Mouse (Mus musculus): Measurements from ENCODE around the gene Chst8.

DNA sequence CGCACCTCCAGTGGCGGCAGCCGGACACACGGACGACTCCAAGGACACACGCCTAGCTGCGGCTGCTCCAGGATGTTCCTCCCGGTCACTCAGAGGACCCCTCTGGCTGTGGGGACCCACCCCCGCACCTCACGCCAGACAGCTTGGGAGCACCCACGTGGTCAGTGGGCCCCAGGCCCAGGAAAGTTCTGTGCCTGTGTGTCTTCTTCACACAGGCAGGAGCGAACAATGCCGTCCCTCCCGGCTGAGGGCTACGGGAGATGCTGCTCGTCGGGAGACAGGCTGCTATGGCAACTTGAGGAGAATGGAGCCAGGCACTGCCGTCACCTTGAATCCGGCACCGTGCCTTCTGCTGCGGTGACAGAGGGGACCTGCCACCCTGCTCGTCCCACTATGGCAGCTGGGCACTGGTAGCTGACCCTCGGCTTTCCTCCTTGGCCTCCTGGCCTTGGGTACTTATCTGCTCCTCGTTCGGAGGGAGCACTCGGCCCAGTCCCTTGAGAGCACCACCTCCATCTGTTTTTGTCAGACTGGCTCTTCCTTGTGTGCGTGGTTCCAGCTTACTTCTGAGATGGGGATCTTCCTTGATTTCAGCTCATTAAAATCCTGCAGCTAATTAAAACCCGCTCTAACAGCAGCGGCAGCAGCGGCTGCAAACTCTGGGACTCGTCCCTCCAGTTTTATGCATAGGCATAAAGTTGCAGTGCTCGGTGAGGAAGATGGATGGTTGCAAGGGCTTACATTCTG is 59.2 kb downstream of the Chst8 start:
- no peak for TF ChIP-seq POLR2A (IDR thresholded peaks at IDR 0.05; ENCODE audit: borderline replicate concordance, extremely low read depth, low read depth, low read length)
- no peak for TF ChIP-seq CTCF (IDR thresholded peaks at IDR 0.05; ENCODE audit: insufficient read depth, low read length)

Data from lung, adult 2 months (tissue).